Mouse (Mus musculus) liver, embryonic 14.5 days (tissue): Measurements from ENCODE around the gene A4gnt. TPM values are rescaled to one million over a fixed set of nuclear protein-coding genes. Genes with fewer than 3 reads are reported as not detected.

Source experiments
- ATAC-seq: fragments of 200-750 bp; cut with Nextera tagmentation; 2 replicates; pipeline ENCODE4 v1.8.0; 2017; ENCODE audit warnings: moderate number of reproducible peaks, mild to moderate bottlenecking, moderate library complexity; ENCODE audit not compliant: insufficient read depth
- DNase-seq, 3 experiments: peaks; one replicate each; pipeline ENCODE4 v3.0.0-alpha.2; 2012 to 2013; ENCODE audit warnings: low read depth in 3 of 3, low spot score in 3 of 3
- H3K27ac ChIP-seq: fragments of 300-500 bp; sonication (generic); 2 replicates; pipeline ENCODE4 v1.5.1; 2014; ENCODE audit warnings: moderate library complexity, mild to moderate bottlenecking, control low read depth, inconsistent platforms
- H3K27me3 ChIP-seq: fragments of 300-500 bp; sonication (generic); 2 replicates; pipeline ENCODE4 v1.6.1; 2014; ENCODE audit warnings: mild to moderate bottlenecking, low read length, moderate library complexity; ENCODE audit not compliant: control insufficient read depth, insufficient read depth
- H3K36me3 ChIP-seq: fragments of 300-500 bp; sonication (generic); replicated peaks from 2 replicates; pipeline ENCODE4 v1.6.1; 2014; ENCODE audit warnings: low read depth; ENCODE audit not compliant: control insufficient read depth, insufficient read depth
- H3K4me1 ChIP-seq, 2 experiments: fragments of 200-500 bp in 1 of 2; fragments of 300-500 bp in 1 of 2; sonication (generic) in 1 of 2; replicated peaks; 2 replicates each; pipeline ENCODE4 v1.6.1; 2012 to 2014; ENCODE audit warnings: antibody characterized with exemption in 1 of 2, inconsistent platforms in 1 of 2, low read length in 1 of 2; ENCODE audit not compliant: control insufficient read depth in 2 of 2, insufficient read depth in 2 of 2
- H3K4me2 ChIP-seq: fragments of 300-500 bp; sonication (generic); 2 replicates; pipeline ENCODE4 v1.6.1; 2014; ENCODE audit warnings: low read depth, mild to moderate bottlenecking, control low read depth, moderate library complexity
- H3K4me3 ChIP-seq, 2 experiments: fragments of 200-500 bp in 1 of 2; fragments of 300-500 bp in 1 of 2; sonication (generic) in 1 of 2; 2 replicates each; pipeline ENCODE4 v1.5.1; 2012 to 2014; ENCODE audit warnings: low read depth in 2 of 2, low read length in 2 of 2, mild to moderate bottlenecking in 2 of 2, control low read depth in 1 of 2, inconsistent platforms in 1 of 2, moderate library complexity in 1 of 2; ENCODE audit not compliant: insufficient read depth in 1 of 2
- H3K9ac ChIP-seq: fragments of 300-500 bp; sonication (generic); replicated peaks from 2 replicates; pipeline ENCODE4 v1.6.1; 2014; ENCODE audit warnings: mild to moderate bottlenecking, control low read depth, moderate library complexity
- H3K9me3 ChIP-seq: fragments of 300-500 bp; sonication (generic); 2 replicates; pipeline ENCODE4 v1.6.1; 2016; ENCODE audit warnings: low read length, mixed read lengths; ENCODE audit not compliant: control insufficient read depth
- CTCF ChIP-seq: IDR thresholded peaks from 2 replicates; pipeline ENCODE4 v1.5.1; 2016; ENCODE audit warnings: antibody characterized with exemption, low read depth, control low read depth
- EP300 ChIP-seq: IDR thresholded peaks from 2 replicates; pipeline ENCODE4 v1.6.1; 2016; ENCODE audit warnings: antibody characterized with exemption, low read depth
- WGBS: fragments of 180-500 bp; shearing (Covaris S2); extraction: QIAGEN DNeasy Blood & Tissue Kit; methylation state at CpG from one replicate; pipeline ENCODE4 v1.1.7; 2014; ENCODE audit not compliant: insufficient replicate concordance; 5-methylcytosine and 5-hydroxymethylcytosine counted together
- polyA plus RNA-seq, 2 experiments: library from polyadenylated mRNA; depleted of rRNA in 1 of 2; stranded (reverse) in 1 of 2; unstranded in 1 of 2; fragments of >200 nt; fragmentation: Nextera tagmentation in 1 of 2; extraction: Ambion mirVana in 1 of 2; gene quantifications; 2 replicates each; pipeline versions ENCODE4 v1.2.1 to v1.2.3; 2012 to 2014

A4gnt gene
- polyA plus RNA-seq, 2 experiments, result not detected

DNA sequence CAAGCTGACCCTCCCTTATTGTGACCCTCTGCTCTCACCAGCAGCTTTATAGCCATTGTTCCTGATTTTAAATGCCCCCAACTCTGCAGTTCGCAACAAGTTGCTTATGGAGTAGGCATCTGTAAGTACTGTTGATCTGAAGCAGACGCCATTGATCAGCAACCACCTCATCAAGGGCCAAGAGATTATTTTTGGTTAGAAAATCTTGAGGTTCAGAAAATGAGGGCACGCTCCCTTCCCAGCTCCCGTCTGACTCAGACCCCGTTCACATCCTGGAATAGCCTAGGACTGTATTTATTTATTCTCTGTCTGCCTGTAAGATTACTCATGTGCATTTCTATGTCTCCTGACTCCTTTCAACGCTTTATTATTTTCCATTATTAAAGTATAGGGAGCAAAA is 33.1 kb downstream of the A4gnt start:
- H3K9me3 ChIP-seq, result no peaks in the 10 kb centered on the region
- H3K9ac ChIP-seq, result no peak overlapping the region
- H3K36me3 ChIP-seq, result no peaks in the 10 kb centered on the region
- no peak for DNase-seq
- no peak for TF ChIP-seq EP300
- TF ChIP-seq CTCF, result no peak
- H3K4me2 ChIP-seq, result no peak overlapping the region
- no peaks in the 10 kb centered on the region for H3K27me3 ChIP-seq
- no peak overlapping the region for H3K27ac ChIP-seq
- no peak overlapping the region for H3K4me3 ChIP-seq
- ATAC-seq, result no peak
- no peaks in the 10 kb centered on the region for H3K4me1 ChIP-seq
- 72% methylated on average over 6 of the region's 6 CpGs for WGBS

GRCm38 (mm10) chr9:99646102-99646501 is 33.8 kb downstream of the A4gnt start:
- DNase-seq (no peak), ATAC-seq (no peak)
- WGBS, result 73% methylated on average over 6 of the region's 6 CpGs
- no peak for TF ChIP-seq EP300
- TF ChIP-seq CTCF, result no peak
- no peak overlapping the region for H3K4me3 ChIP-seq
- H3K36me3 ChIP-seq, result no peaks in the 10 kb centered on the region
- H3K27ac ChIP-seq, result no peak overlapping the region
- H3K9ac ChIP-seq, result no peak overlapping the region
- no peaks in the 10 kb centered on the region for H3K9me3 ChIP-seq
- H3K4me2 ChIP-seq, result no peak overlapping the region
- H3K4me1 ChIP-seq, result no peaks in the 10 kb centered on the region
- no peaks in the 10 kb centered on the region for H3K27me3 ChIP-seq

- Histone ChIP-seq H3K9me3 (no peaks in the 10 kb centered on the region), H3K4me2 (no peak overlapping the region), H3K4me3 (no peak overlapping the region), H3K36me3 (no peaks in the 10 kb centered on the region), H3K27ac (no peak overlapping the region), H3K27me3 (no peaks in the 10 kb centered on the region), H3K4me1 (no peaks in the 10 kb centered on the region), H3K9ac (no peak overlapping the region)
- no peak for TF ChIP-seq CTCF
- TF ChIP-seq EP300, result no peak
- DNase-seq (no peak), ATAC-seq (no peak)
- 71% methylated on average over 10 of the region's 10 CpGs for whole genome bisulfite sequencing
Observed at GRCm38 (mm10) chr9:99660756-99661155, 48.5 kb downstream of the A4gnt start.

DNA sequence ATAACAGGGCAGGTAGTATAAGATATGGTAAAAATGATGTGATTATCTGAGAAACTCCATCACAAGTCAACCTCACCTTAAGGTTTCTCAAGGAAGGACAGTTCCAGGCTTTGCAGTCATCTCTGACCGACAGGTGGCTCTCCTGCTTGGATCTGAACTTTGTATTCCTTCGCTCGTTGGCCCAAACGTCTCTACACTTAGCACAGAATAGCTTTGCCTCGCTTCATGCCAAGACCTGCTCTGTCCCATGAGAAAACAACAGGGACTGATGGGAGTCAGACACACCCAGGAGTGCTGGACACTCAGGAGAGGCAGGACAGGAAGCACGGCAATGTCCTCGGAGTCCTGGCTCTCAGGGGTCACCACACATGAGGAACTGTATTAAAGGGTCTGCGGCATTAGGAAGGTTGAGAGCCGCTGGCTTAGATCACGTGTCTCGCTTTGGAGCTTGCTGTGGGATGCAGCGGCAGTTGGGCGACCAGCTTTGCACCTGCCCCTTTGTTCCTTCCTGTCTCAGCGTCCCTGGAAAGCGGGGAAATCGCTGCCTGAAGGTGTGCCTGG is 49.4 kb downstream of the A4gnt start:
- ATAC-seq, result no peak

DNA sequence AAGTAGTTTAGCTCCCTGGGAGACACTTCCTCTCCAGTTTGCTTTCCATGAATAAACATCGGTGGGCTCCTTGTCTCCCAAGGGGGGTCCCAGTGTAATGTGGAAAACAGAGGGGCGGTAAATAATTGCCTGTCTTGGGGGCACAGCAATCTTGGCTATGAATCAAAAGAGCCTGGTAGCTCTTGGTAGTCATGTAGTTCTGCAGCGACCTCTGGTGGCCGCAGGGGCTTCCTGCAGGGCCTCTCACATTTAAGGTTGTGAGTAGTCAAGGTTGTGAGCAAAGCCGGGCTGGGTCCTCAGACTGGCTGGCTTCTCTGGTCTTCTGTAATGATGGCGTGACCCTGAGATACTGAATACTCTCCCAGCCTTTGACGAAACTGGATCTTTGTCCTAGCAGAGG is 50.1 kb downstream of the A4gnt start:
- Histone ChIP-seq H3K27ac (no peak overlapping the region), H3K4me2 (no peak overlapping the region), H3K27me3 (no peaks in the 10 kb centered on the region), H3K4me3 (no peak overlapping the region), H3K9me3 (no peaks in the 10 kb centered on the region), H3K4me1 (no peaks in the 10 kb centered on the region), H3K36me3 (no peaks in the 10 kb centered on the region), H3K9ac (no peak overlapping the region)
- no peak for ATAC-seq
- TF ChIP-seq EP300, result no peak
- peak; percentile 84 for TF ChIP-seq CTCF
- 15% methylated on average over 7 of the region's 7 CpGs for WGBS
- DNase-seq, result peak; percentile 4 to 30 (median 19)

More for the DNA sequence above, 49.4 kb downstream of the A4gnt start:
- no peak overlapping the region for H3K9ac ChIP-seq
- no peak for DNase-seq
- no peak overlapping the region for H3K4me2 ChIP-seq
- no peaks in the 10 kb centered on the region for H3K9me3 ChIP-seq
- TF ChIP-seq CTCF (no peak), EP300 (no peak)
- no peaks in the 10 kb centered on the region for H3K4me1 ChIP-seq
- whole genome bisulfite sequencing, result 65% methylated on average over 16 of the region's 16 CpGs
- no peak overlapping the region for H3K27ac ChIP-seq
- H3K4me3 ChIP-seq, result no peak overlapping the region
- H3K27me3 ChIP-seq, result no peaks in the 10 kb centered on the region
- H3K36me3 ChIP-seq, result no peaks in the 10 kb centered on the region
